Mouse (Mus musculus): Measurements from ENCODE around the gene Ngrn. TPM values are rescaled to one million over a fixed set of nuclear protein-coding genes. Genes with fewer than 3 reads are reported as not detected.
A peak's percentile ranks its signal among the peaks of the same experiment; 100 is the strongest.

Ngrn gene
- total RNA-seq, 2 experiments from 2014 or later, result 44.3 to 44.6 TPM

- DNase-seq (ENCODE audit: low spot score in 2 of 2), result no peak
Measured at GRCm38 (mm10) chr7:80257706-80258105, 3.3 kb upstream of the Ngrn start.

DNA sequence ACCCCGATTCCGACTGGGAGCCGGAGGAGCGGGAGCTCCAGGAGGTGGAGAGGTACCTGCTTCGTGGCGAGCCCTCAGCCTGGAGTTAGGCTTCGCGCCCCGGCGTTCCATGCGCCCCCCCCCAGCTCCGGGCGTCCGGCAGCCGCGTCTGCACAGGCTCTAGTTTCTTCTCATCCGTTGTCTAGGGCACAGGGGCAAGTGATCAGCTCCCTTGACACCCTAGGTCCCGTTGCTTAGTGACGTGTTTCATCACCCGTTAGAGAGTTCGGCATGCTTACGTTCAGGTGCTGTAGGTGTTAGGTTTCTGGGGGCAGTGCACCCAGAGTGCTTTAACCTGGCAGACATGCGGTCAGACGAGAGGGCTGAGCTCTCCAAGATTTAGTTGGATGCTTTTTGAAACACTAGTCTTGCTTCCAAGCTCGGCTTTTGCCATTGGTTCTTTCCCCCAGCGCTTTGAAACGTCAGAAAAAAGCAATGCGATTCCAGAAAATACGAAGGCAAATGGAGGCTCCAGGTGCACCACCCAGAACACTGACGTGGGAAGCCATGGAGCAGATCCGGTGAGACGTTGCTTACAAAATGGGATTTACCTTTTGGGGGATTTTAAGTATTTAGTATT, 466 bp downstream of the Ngrn start:
- peak in 1 of 2 experiments; percentile 29 for DNase-seq (ENCODE audit: low spot score in 2 of 2)

DNA sequence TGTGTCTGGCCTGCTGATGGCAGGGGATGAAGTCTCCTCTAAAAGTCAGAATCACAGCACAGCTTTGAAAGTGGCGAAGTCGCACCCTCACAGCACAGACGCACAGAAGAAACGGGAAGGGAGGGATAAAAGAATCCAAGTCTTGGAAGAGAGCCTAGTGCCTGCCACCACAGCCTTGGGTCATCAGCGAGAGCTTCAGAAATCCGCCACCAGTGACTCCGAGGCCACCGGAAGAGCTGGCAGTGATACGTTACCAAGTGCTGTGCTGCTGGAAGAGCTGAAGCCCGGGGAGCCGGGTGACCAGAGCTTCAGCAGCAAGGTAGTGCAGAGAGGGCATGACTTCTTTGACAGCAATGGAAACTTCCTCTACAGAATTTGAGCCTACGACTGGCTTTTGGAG, 3.6 kb downstream of the Ngrn start:
- DNase-seq (ENCODE audit: low spot score in 2 of 2), result no peak

DNA sequence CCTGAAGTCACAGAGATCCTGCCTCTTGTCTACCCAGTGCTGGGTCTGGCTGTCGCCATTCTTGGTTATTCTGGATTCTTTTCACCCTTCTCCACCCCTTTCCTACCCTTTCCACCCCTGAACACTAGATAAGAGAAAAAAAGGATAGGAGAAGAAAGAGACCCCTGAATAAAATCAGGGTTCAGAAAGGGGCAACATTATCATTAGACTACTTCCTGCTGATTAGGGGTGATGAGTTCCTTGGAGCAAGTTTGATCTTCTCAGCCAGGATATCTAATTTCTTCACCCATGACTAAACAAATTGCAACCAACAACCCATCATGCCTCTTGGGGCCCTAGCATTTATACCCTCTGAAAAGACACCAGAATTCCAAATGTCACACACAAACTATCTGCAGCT, 6.7 kb downstream of the Ngrn start:
- no peak for DNase-seq (ENCODE audit: low spot score in 2 of 2)

DNA sequence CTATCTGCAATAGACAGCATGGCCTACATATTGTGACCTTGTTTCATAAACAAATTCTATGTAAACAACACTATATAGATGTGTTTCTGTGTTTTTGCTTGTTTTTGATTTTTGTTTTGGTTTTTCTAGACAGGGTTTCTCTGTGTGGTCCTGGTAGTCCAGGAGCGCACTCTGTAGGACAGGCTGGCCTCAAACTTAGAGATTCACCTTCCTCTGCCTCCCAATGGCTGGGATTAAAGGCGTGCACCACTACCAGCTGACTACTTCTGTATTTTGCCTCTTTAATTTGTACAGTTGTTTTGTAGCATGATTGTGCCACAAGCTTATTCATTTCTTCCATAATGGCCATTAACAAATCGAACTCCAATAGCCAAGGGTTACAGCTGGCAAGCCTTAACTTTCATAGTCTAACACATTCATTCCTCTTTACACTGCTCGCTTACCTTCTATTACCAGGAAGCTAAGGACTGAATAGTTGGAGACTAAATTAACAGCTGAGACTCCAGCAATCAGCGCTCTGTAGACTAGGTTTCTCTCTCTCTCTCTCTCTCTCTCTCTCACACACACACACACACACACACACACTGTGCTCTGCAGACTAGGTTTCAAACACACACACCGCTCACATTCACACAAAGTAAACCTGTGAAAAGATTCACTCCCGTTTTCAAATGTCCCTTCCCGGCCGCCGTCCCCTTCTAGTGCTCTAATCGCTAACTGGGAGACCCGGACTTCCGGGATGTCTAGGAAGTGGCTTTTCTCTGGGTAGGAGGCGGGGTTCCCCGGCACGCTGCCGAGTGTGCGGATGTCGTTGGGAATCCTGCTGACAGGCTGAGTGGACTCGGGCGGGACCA, 8.1 kb downstream of the Ngrn start, which contains the start of gene Vps33b:
Vps33b (plus strand) TSS at position 753 of the 854 bp plus-strand sequence.
- peak; percentile 92 to 99 for DNase-seq (ENCODE audit: low spot score in 2 of 2)

- no peak for DNase-seq (ENCODE audit: low spot score in 2 of 2)
Measured at GRCm38 (mm10) chr7:80269751-80270255, 8.8 kb downstream of the Ngrn start.

DNA sequence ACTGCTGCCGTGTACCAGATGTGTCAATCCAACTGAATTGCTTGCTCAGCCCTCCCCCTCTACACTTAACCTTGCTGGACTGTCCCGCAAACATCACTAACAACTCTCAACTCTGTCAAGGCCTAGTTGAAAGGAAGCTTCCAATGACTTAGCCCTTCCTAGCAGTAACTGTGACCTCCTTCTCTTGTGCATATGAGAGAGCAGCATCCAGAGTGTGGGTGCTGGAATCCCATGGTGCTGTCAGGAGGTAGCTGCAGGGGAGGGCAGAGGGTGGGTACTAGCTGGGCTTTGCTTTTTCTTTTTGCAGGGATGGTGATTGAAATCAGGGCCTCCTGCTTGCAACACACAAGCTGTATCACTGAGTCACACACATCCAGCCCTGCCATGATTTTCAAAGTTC, 12.4 kb downstream of the Ngrn start:
- DNase-seq (ENCODE audit: low spot score in 2 of 2), result no peak

DNA sequence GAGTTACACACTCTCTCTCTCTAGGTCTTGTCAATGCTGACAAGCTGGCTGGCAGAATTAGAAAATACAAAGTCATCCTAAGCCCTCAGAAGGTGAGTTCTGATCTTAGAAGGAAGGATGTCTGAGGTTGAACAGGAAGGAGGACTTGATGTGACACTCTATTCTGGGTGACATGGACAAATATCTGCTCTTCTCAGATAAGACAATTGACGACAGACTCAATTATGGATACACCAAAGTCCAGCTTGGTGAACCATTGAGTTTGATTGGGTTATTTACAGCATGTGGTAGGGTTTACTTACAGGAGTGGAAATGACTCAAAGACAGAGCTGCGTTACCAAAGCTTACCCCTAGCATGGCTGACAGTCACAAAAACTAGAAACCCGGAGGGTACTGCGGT, 15.4 kb downstream of the Ngrn start:
- no peak for DNase-seq (ENCODE audit: low spot score in 2 of 2)

GRCm38 (mm10) chr7:80280032-80280431, 19.0 kb downstream of the Ngrn start:
- DNase-seq (ENCODE audit: low spot score in 2 of 2), result no peak

- DNase-seq (ENCODE audit: low spot score in 2 of 2), result no peak
Measured at GRCm38 (mm10) chr7:80280998-80281397, 20.0 kb downstream of the Ngrn start.

DNA sequence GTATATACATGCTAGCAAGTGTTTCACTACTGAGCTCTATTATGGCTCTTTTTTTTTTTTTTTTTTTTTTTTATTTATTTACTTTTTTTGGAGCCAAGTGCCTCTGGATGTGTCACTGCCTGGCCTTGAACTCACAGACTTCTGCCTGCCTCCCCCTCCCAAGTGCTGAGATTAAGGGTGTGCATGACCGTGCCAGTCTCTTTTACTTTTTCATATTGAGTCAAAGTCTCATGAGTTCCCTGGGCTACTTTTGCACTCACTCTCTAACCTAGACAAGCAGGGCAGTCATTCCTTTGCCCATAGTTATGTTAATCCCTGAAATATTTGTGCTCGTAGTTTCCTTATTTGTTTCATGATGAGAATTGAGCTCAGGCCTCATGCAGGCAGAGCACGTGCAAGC, 20.6 kb downstream of the Ngrn start:
- DNase-seq (ENCODE audit: low spot score in 2 of 2), result no peak

DNA sequence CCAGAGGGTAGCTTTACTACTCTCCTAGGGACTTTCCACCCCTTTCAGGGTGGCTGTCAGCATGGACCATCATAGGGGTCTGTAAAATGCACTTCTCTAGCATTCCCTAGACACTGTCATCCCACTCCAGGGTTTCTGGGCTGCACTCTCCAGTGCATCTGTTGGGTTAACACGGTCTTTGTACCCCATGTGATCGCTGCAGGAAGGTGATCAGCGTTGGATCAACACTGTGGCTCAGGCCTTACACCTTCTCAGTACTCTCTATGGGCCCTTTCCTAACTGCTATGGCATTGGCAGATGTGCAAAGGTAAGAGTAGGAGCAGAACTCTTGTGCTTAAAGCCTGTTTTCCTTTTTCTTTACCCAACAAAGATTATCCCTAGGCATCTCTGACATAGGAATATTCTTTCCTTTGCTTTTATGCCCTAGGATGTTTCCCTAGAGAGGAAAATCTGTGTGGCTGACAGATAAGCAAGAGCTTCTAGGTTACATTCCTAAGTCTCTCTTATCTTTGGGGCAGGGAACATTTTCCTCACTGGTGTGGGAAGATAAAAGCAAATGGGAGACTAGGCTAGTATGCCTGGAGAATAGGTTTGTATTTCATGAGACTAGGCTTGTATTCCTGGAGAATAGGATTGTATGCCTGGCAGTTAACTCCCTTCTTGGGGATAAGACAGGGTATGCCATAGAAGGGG, 22.4 kb downstream of the Ngrn start:
- no peak for DNase-seq (ENCODE audit: low spot score in 2 of 2)

DNA sequence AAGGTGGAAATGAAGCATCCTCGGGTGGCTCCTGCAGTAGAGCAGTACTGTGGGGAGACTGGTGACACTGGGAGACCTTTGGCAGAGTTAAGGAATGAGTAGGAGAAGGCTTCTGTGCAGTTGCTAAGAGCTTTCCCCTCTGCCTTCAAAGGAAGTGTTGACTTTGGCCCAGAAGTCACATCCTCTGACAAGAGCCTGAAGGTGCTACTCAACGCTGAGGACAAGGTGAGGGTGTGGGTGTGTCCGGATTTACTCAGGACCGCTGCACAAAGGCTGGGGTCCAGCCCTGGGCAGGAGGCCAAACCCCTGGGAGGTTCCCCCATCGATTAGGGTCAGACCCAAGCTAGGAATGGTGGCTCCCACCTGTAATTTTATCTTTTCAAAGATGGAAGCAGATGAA, 23.4 kb downstream of the Ngrn start:
- no peak for DNase-seq (ENCODE audit: low spot score in 2 of 2)

GRCm38 (mm10) chr7:80285725-80286124, 24.7 kb downstream of the Ngrn start:
- no peak for DNase-seq (ENCODE audit: low spot score in 2 of 2)

GRCm38 (mm10) chr7:80287736-80288135, 26.7 kb downstream of the Ngrn start:
- no peak for DNase-seq (ENCODE audit: low spot score in 2 of 2)

DNA sequence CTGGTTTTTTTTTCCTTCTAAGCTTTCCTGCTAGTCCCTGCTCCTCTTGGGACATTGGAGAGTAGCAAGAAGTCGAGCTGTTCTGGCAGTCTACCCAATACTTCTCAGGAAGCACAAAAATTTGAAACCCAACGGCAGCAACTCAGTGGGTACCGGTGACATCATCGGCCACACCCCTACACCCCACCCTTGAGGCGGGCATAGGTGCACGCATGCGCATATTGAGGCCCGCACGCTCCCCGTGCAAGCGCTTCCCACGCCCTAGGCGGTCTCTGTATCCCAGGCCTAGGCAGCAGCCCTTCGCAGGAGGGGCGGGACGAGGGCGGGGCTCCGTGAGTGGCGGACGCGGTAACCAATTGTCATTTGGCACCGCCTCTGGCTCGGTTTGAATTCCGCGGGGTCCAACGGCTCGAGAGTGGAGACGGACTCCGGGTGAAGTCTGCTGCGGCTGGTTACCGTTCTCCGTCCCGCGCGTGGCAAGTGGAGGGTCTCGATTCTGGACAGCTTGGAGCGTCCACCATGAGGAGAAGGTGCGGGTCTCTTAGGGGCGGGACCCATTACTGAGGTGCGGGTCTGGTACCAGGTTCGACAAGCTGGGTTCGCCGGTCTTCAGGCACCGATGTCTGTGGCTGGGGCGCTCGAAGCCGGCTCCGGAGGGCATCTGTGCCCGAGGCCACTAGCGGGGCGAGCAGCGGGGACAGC, 33.2 kb downstream of the Ngrn start, which contains the start of gene Prc1:
Prc1 (plus strand) TSS at position 389 of the 702 bp plus-strand sequence.
- DNase-seq (ENCODE audit: low spot score in 2 of 2), result peak; percentile 98 to 99

- DNase-seq (ENCODE audit: low spot score in 2 of 2), result no peak
Measured at GRCm38 (mm10) chr7:80294764-80295648, 34.0 kb downstream of the Ngrn start.

- no peak for DNase-seq (ENCODE audit: low spot score in 2 of 2)
Measured at GRCm38 (mm10) chr7:80296462-80296861, 35.4 kb downstream of the Ngrn start.

GRCm38 (mm10) chr7:80297041-80297440, 36.0 kb downstream of the Ngrn start:
- no peak for DNase-seq (ENCODE audit: low spot score in 2 of 2)

DNA sequence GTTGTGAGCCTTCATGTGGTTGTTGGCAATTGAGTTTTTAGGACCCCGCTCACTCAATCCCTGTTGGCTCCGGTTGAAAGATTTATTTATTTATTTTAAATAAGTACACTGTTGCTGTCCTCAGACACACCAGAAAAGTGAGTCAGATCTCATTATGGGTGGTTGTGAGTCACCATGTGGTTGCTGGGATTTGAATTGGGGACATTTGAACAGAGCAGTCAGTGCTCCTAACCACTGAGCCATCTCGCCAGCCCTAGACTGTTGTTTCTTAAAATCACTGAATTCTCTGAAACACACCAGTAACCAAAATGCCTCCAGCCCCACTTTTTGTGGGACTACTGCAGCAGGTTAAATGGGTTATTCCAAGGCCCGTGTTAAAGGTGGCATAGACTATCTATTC, 37.7 kb downstream of the Ngrn start:
- DNase-seq (ENCODE audit: low spot score in 2 of 2), result no peak
